Mouse (Mus musculus) embryo, embryonic 10 days (tissue): ENCODE data around the gene Gm13288.
"Not testable (repeated sequence)": the region's sequence is repeated elsewhere in the genome, so short reads cannot be mapped to it uniquely, and the experiment has no call there.

Experiments
- DNase-seq: peaks from one replicate; pipeline ENCODE4 v3.0.0-alpha.2; 2015; ENCODE audit warnings: low spot score

The Gm13288 gene

DNA sequence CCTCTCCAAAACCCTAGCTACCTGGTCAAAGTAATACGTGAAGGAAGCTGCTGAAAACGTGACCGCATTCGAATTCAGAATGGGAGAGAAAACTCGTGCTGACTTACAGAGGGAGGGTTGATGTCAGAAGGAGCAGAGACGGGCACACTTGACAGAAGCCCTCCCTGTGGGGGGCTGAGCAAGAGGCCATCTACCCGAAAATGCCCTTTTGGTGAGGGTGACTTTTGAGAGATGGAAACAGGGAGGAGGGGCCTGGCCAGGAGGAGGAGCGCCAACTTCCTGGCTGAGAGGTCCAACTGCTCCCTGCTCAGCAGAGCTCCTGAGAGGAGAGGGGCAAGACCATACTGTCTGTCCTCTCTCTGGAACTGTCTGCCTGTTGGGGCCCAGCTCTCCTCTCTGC lies at the start of gene Gm13288:
TSS of gene Gm13288 (plus strand) at position 301 of the 400 bp plus-strand sequence.
- DNase-seq: not testable (repeated sequence)

DNA sequence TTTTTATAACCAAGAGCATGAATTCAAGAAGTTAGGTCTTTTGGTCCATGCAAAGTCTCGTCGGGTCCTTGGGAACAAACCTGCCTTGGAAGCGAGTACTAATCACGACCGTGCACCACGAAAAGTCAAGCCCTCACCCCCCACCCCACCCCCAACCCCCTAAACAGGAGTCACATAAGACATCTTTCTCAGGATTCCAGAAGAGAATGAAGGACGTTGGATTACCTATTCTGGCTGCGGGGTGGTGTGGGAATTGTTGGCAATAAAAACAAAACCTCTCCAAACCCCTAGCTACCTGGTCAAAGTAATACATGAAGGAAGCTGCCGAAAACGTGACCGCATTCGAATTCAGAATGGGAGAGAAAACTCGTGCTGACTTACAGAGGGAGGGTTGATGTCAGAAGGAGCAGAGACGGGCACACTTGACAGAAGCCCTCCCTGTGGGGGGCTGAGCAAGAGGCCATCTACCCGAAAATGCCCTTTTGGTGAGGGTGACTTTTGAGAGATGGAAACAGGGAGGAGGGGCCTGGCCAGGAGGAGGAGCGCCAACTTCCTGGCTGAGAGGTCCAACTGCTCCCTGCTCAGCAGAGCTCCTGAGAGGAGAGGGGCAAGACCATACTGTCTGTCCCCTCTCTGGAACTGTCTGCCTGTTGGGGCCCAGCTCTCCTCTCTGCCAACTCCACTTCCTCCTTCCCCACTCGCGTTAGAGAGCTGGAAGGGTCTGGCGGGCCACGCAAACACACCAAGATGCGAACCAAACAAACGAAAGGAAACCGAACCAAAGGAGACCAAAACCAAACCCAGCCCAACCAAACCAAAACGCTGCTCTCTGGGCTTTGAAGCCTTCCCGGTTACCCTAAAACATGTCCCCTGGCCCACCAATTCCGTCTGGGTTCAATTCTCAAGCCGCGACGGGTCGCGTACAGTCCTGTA lies 48.5 kb upstream of the Gm13288 start:
- not testable (repeated sequence) for DNase-seq

DNA sequence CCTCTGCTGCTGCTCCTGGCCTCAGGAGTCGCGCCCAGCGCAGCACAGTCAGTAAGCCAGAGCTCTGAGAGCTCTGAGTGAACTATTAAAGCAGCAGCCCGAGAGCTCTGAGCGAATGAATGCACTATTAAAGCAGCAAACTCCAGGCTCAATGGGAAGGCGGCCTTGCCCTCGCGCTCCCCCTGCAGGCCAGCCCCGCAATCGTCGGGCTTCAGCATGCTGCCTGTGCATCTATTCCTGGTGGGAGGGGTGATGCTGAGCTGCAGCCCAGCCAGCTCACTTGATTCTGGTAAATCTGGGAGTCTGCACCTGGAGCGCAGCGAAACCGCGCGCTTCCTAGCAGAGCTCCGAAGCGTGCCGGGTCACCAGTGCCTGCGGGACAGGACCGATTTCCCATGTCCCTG lies 47.7 kb upstream of the Gm13288 start:
- peak; percentile 89 for DNase-seq

DNA sequence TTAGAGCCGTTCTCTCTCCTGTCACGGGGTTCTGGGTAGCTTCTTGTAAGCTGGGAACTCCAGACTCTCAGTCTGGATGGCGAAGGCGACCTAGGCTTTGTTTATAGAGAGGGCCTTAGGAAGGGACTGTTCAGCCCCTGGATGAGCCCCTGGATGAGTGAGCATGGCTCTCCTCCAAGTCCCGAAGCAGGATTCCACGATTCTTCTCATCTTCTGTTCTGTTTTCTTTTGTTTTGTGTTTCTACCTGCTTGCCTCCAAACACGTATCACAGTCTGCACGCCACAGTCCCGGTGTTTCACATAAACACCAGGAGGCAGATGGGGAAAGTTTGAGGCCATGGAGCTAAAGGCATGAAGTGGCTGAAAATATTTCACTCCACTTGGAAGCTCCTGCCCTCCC lies 46.6 kb upstream of the Gm13288 start:
- not testable (repeated sequence) for DNase-seq

DNA sequence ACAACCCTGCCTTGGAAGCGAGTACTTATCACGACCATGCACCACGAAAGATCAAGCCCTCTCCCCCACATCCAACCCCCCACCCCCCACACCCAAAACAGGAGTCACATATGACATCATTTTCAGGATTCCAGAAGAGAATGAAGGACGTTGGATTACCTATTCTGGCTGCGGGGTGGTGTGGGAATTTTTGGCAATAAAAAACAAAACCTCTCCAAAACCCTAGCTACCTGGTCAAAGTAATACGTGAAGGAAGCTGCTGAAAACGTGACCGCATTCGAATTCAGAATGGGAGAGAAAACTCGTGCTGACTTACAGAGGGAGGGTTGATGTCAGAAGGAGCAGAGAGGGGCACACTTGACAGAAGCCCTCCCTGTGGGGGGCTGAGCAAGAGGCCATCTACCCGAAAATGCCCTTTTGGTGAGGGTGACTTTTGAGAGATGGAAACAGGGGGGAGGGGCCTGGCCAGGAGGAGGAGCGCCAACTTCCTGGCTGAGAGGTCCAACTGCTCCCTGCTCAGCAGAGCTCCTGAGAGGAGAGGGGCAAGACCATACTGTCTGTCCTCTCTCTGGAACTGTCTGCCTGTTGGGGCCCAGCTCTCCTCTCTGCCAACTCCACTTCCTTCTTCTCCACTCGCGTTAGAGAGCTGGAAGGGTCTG lies 45.6 kb upstream of the Gm13288 start, which contains the start of gene Gm13283:
TSS of gene Gm13283 (plus strand) at position 510 of the 659 bp plus-strand sequence.
- not testable (repeated sequence) for DNase-seq

DNA sequence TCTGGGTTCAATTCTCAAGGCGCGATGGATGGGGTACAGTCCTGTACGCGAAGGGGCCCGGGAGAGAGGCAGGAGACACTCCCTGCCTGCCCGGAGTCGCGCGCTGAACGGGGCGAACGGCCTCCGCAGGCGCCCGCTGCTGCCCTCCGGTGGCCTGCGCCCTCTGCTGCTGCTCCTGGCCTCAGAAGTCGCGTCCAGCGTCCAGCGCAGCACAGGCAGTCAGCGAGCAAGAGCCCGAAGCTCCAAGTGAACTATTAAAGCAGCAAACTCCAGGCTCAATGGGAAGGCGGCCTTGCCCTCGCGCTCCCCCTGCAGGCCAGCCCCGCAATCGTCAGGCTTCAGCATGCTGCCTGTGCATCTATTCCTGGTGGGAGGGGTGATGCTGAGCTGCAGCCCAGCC lies 44.9 kb upstream of the Gm13288 start:
- peak; percentile 87 for DNase-seq

DNA sequence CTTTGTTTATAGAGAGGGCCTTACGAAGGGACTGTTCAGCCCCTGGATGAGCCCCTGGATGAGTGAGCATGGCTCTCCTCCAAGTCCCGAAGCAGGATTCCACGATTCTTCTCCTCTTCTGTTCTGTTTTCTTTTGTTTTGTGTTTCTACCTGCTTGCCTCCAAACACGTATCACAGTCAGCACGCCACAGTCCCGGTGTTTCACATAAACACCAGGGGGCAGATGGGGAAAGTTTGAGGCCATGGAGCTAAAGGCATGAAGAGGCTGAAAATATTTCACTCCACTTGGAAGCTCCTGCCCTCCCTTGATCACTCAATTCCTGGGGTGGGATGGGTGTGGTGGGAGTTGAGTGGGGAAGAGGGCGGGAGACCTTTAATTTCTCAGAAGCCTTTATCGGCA lies 43.6 kb upstream of the Gm13288 start:
- not testable (repeated sequence) for DNase-seq

DNA sequence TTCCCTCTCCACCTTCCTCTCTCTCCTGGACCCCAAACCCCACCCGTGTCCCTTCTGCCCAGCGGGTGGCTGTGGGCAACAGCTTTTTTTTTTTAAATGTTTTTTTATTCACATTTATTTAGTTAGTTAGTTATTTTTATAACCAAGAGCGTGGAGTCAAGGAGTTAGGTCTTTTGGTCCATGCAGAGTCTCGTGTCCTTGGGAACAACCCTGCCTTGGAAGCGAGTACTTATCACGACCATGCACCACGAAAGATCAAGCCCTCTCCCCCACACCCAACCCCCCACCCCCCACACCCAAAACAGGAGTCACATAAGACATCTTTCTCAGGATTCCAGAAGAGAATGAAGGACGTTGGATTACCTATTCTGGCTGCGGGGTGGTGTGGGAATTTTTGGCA lies 43.0 kb upstream of the Gm13288 start:
- DNase-seq: not testable (repeated sequence)

DNA sequence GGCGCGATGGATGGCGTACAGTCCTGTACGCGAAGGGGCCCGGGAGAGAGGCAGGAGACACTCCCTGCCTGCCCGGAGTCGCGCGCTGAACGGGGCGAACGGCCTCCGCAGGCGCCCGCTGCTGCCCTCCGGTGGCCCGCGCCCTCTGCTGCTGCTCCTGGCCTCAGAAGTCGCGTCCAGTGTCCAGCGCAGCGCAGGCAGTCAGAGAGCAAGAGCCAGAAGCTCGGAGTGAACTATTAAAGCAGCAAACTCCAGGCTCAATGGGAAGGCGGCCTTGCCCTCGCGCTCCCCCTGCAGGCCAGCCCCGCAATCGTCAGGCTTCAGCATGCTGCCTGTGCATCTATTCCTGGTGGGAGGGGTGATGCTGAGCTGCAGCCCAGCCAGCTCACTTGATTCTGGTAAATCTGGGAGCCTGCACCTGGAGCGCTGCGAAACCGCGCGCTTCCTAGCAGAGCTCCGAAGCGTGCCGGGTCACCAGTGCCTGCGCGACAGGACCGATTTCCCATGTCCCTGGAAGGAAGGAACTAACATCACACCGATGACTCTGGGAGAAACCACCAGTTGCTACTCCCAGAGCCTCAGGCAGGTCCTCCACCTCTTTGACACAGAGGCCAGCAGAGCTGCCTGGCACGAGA lies 41.8 kb upstream of the Gm13288 start:
- DNase-seq: peak; percentile 81

DNA sequence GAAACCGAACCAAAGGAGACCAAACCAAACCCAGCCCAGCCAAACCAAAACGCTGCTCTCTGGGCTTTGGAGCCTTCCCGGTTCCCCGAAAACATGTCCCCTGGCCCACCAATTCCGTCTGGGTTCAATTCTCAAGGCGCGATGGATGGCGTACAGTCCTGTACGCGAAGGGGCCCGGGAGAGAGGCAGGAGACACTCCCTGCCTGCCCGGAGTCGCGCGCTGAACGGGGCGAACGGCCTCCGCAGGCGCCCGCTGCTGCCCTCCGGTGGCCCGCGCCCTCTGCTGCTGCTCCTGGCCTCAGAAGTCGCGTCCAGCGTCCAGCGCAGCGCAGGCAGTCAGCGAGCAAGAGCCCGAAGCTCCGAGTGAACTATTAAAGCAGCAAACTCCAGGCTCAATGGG lies 31.8 kb upstream of the Gm13288 start, which contains the start of gene Gm13290:
TSS of gene Gm13290 (plus strand) at position 301 of the 400 bp plus-strand sequence.
- not testable (repeated sequence) for DNase-seq

DNA sequence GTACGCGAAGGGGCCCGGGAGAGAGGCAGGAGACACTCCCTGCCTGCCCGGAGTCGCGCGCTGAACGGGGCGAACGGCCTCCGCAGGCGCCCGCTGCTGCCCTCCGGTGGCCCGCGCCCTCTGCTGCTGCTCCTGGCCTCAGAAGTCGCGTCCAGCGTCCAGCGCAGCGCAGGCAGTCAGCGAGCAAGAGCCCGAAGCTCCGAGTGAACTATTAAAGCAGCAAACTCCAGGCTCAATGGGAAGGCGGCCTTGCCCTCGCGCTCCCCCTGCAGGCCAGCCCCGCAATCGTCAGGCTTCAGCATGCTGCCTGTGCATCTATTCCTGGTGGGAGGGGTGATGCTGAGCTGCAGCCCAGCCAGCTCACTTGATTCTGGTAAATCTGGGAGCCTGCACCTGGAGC lies 28.7 kb upstream of the Gm13288 start, which contains the start of gene Gm13289:
TSS of gene Gm13289 (plus strand) at position 301 of the 400 bp plus-strand sequence.
- not testable (repeated sequence) for DNase-seq

DNA sequence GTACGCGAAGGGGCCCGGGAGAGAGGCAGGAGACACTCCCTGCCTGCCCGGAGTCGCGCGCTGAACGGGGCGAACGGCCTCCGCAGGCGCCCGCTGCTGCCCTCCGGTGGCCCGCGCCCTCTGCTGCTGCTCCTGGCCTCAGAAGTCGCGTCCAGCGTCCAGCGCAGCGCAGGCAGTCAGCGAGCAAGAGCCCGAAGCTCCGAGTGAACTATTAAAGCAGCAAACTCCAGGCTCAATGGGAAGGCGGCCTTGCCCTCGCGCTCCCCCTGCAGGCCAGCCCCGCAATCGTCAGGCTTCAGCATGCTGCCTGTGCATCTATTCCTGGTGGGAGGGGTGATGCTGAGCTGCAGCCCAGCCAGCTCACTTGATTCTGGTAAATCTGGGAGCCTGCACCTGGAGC lies 25.8 kb upstream of the Gm13288 start, which contains the start of gene Gm13272:
TSS of gene Gm13272 (plus strand) at position 301 of the 400 bp plus-strand sequence.
- not testable (repeated sequence) for DNase-seq

DNA sequence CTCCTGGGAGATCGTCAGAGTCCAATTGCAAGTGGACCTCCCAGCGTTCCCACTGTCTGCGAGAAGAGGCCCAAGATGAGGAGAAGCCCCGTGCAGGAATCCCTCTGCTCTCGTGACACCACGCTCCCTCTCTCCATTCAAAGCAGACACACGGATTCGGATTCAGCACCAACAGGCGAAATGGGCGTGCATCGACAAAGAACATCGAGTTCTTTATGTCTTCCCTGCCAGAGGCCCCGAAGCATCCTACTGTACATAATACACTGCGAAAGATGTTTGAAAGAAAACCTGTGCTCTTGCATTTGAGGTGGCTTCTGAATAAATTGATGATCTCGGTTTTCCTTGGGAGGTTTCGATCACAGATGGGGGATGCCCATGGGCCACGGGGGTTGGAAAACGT lies 25.0 kb upstream of the Gm13288 start:
- DNase-seq: not testable (repeated sequence)

DNA sequence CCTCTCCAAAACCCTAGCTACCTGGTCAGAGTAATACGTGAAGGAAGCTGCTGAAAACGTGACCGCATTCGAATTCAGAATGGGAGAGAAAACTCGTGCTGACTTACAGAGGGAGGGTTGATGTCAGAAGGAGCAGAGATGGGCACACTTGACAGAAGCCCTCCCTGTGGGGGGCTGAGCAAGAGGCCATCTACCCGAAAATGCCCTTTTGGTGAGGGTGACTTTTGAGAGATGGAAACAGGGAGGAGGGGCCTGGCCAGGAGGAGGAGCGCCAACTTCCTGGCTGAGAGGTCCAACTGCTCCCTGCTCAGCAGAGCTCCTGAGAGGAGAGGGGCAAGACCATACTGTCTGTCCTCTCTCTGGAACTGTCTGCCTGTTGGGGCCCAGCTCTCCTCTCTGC lies 23.5 kb upstream of the Gm13288 start, which contains the start of gene Ifnz:
TSS of gene Ifnz (plus strand) at position 301 of the 400 bp plus-strand sequence.
- not testable (repeated sequence) for DNase-seq

DNA sequence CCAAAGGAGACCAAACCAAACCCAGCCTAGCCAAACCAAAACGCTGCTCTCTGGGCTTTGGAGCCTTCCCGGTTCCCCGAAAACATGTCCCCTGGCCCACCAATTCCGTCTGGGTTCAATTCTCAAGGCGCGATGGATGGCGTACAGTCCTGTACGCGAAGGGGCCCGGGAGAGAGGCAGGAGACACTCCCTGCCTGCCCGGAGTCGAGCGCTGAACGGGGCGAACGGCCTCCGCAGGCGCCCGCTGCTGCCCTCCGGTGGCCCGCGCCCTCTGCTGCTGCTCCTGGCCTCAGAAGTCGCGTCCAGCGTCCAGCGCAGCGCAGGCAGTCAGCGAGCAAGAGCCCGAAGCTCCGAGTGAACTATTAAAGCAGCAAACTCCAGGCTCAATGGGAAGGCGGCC lies 23.0 kb upstream of the Gm13288 start:
- DNase-seq: not testable (repeated sequence)

DNA sequence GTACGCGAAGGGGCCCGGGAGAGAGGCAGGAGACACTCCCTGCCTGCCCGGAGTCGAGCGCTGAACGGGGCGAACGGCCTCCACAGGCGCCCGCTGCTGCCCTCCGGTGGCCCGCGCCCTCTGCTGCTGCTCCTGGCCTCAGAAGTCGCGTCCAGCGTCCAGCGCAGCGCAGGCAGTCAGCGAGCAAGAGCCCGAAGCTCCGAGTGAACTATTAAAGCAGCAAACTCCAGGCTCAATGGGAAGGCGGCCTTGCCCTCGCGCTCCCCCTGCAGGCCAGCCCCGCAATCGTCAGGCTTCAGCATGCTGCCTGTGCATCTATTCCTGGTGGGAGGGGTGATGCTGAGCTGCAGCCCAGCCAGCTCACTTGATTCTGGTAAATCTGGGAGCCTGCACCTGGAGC lies 19.9 kb upstream of the Gm13288 start, which contains the start of gene Gm13276:
TSS of gene Gm13276 (plus strand) at position 301 of the 400 bp plus-strand sequence.
- DNase-seq: not testable (repeated sequence)

DNA sequence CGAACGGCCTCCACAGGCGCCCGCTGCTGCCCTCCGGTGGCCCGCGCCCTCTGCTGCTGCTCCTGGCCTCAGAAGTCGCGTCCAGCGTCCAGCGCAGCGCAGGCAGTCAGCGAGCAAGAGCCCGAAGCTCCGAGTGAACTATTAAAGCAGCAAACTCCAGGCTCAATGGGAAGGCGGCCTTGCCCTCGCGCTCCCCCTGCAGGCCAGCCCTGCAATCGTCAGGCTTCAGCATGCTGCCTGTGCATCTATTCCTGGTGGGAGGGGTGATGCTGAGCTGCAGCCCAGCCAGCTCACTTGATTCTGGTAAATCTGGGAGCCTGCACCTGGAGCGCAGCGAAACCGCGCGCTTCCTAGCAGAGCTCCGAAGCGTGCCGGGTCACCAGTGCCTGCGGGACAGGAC lies 16.9 kb upstream of the Gm13288 start, which contains the start of gene Gm13277:
TSS of gene Gm13277 (plus strand) at position 231 of the 400 bp plus-strand sequence.
- DNase-seq: not testable (repeated sequence)

DNA sequence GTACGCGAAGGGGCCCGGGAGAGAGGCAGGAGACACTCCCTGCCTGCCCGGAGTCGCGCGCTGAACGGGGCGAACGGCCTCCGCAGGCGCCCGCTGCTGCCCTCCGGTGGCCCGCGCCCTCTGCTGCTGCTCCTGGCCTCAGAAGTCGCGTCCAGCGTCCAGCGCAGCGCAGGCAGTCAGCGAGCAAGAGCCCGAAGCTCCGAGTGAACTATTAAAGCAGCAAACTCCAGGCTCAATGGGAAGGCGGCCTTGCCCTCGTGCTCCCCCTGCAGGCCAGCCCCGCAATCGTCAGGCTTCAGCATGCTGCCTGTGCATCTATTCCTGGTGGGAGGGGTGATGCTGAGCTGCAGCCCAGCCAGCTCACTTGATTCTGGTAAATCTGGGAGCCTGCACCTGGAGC lies 14.1 kb upstream of the Gm13288 start, which contains the start of gene Gm13278:
TSS of gene Gm13278 (plus strand) at position 301 of the 400 bp plus-strand sequence.
- DNase-seq: not testable (repeated sequence)

DNA sequence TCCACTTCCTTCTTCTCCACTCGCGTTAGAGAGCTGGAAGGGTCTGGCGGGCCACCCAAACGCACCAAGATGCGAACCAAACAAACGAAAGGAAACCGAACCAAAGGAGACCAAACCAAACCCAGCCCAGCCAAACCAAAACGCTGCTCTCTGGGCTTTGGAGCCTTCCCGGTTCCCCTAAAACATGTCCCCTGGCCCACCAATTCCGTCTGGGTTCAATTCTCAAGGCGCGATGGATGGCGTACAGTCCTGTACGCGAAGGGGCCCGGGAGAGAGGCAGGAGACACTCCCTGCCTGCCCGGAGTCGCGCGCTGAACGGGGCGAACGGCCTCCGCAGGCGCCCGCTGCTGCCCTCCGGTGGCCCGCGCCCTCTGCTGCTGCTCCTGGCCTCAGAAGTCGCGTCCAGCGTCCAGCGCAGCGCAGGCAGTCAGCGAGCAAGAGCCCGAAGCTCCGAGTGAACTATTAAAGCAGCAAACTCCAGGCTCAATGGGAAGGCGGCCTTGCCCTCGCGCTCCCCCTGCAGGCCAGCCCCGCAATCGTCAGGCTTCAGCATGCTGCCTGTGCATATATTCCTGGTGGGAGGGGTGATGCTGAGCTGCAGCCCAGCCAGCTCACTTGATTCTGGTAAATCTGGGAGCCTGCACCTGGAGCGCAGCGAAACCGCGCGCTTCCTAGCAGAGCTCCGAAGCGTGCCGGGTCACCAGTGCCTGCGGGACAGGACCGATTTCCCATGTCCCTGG lies 11.2 kb upstream of the Gm13288 start, which contains the start of gene Gm13275:
TSS of gene Gm13275 (plus strand) at position 552 of the 740 bp plus-strand sequence.
- not testable (repeated sequence) for DNase-seq

DNA sequence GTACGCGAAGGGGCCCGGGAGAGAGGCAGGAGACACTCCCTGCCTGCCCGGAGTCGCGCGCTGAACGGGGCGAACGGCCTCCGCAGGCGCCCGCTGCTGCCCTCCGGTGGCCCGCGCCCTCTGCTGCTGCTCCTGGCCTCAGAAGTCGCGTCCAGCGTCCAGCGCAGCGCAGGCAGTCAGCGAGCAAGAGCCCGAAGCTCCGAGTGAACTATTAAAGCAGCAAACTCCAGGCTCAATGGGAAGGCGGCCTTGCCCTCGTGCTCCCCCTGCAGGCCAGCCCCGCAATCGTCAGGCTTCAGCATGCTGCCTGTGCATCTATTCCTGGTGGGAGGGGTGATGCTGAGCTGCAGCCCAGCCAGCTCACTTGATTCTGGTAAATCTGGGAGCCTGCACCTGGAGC lies 8.2 kb upstream of the Gm13288 start, which contains the start of gene Gm13279:
TSS of gene Gm13279 (plus strand) at position 301 of the 400 bp plus-strand sequence.
- DNase-seq: not testable (repeated sequence)

DNA sequence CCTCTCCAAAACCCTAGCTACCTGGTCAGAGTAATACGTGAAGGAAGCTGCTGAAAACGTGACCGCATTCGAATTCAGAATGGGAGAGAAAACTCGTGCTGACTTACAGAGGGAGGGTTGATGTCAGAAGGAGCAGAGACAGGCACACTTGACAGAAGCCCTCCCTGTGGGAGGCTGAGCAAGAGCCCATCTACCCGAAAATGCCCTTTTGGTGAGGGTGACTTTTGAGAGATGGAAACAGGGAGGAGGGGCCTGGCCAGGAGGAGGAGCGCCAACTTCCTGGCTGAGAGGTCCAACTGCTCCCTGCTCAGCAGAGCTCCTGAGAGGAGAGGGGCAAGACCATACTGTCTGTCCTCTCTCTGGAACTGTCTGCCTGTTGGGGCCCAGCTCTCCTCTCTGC lies 6.0 kb upstream of the Gm13288 start, which contains the start of gene Gm13285:
TSS of gene Gm13285 (plus strand) at position 301 of the 400 bp plus-strand sequence.
- DNase-seq: not testable (repeated sequence)
